Mouse (Mus musculus): ENCODE measurements around the gene Tuba1a. TPM values are rescaled to one million over a fixed set of nuclear protein-coding genes. Genes with fewer than 3 reads are reported as not detected.
"Not testable (repeated sequence)": the region's sequence is repeated elsewhere in the genome, so short reads cannot be mapped to it uniquely, and the experiment has no call there.

Gene Tuba1a
- total RNA-seq, 2 experiments from 2014 or later: 58.7 to 109 TPM

DNA sequence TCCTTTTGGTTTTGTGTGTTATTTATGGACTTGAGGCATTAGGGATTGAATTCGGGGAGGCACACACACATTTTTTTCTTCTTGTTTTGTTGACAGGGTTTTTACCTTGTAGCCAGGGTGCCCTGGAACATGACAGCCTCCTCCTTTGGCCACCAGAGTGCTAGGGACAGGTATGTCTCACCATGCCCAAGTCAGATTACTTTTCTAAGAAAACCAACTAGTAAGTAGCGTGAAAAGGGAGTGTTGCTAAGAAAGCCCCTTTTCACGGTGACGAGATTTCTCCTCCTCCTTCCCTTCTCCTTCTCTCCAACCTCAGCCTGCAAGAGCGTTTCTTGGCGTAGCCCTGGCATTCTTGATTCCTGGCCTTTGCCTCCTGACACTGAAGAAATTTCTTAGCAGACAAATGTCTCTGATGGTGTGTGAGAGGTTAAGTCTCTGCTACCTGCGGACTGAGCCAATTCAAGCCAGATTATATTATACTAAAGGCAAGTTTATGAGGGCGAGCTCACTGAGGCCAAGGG, 34.2 kb upstream of the Tuba1a start:
- intact Hi-C loops (cut with DNase I; ENCODE audit: low total_unique reads): no loop called here
- no peak for DNase-seq

DNA sequence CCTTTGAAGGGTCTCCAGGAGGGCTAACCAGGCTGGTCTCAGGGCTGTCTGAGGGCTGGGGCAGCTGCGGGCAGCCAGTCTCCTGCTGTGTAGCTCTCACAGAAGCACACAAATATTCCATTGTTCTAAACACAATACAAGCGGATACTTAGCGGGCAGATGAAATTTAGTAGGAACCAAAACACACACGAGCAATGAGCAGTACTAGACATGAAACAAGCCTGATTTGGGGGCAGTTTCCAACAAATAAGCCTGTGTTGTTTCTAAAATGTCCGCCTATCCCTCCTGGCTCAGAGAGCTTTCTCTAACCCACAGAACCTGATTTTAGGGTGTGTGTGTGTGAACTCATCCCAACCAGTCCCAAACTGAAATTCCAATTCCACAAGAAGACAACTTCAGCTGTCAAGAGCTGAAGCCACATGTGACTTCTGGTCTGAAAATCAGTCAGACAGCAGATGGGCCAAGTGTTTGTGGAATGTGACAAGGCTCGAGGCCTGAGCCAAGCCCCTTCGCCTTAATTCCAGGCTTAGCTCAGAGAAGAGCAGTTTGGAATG, 33.7 kb upstream of the Tuba1a start:
- DNase-seq: peak; percentile 62
- intact Hi-C loops (cut with DNase I; ENCODE audit: low total_unique reads): no loop called here

DNA sequence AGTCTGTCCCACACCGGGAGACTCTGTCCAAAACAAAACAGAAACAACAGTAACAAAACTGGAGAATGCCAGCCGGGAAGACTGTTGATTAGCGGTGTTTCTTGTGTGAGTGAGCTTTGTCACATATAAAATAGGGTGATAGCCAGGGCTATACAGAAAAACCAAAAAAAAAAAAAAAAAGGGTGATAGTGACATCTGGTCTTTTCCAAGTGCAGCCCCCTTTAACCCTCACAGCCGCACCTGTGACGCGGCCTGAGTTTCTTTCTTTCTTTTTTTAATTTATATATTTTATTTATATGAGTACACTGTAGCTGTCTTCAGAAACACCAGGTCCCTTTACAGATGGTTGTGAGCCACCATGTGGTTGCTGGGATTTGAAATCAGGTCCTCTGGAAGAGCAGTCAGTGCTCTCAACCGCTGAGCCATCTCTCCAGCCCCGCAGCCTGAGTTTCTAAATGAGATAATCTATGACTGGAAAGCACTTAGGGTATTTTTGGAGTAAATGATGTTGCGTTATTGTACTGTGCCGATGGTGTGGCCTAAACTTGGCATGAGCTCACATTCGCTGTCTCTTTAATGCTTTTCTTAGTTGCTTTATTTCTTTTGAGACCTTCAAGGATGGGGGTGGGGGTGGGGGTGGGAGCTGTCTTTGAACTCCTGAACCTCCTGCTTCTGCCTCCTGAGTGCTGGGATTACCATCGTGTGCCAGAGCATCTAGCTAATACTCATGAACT, 32.6 kb upstream of the Tuba1a start:
- intact Hi-C loops (cut with DNase I; ENCODE audit: low total_unique reads): no loop called here
- no peak for DNase-seq

DNA sequence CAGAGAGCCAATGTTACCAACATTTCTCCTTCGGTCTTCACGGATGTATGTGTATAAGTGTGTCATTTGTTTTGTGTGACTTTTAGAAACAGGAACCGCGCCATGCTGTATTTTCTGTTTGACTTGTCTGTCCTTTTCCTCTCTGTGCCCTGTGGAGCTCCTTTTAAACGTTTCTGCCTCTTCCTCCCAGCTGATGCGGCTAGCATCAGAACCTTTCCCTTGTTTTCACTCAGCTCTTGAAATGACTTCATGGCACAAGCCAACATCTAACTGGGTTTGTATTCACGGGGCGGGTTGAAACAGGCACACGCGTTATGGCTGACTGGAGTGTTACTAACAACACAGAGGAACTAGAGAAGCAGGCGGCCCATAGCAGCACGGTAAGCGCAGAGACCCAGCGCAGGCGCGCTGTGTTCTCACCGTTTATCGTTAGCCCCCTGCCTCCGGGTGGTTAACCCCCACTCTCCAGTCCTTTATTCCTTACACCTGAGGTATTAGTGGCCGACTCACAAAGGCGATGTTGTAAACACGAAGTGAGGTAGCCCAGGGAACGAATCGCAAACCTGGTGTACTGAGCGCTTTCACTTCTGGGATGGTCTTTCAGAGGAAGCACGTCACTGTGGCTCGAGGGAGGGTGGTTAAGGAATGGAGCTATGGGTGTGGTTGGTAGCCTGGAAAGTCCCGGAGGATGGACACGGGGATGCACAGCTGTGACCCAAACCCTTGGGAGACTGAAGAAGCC, 31.9 kb upstream of the Tuba1a start:
- intact Hi-C loops (cut with DNase I; ENCODE audit: low total_unique reads): no loop called here
- DNase-seq: peak; percentile 75

DNA sequence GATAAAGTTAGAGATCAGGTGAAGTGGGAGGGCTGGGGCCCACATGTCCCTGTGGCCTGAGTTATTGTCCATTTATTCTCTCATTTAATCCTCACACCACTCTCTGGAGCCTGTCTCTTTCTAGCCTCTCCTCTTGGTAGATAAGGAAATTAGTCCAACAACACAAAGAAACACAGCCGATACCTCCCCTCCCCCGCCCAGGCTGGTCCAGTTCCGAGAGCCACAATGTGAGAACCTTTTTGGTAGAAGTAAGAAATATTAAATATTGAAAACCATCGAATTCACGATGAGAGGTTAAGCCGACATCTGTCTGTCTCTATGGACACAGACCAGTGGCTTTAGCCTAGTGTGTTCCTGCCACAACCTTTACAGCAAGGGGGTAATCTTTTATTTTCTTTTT, 31.2 kb upstream of the Tuba1a start:
- intact Hi-C loops (cut with DNase I; ENCODE audit: low total_unique reads): loop anchor here (5.0 kb wide), 1 partner anchor 42 kb away; no protein-coding TSS in a partner anchor
- no peak for DNase-seq

DNA sequence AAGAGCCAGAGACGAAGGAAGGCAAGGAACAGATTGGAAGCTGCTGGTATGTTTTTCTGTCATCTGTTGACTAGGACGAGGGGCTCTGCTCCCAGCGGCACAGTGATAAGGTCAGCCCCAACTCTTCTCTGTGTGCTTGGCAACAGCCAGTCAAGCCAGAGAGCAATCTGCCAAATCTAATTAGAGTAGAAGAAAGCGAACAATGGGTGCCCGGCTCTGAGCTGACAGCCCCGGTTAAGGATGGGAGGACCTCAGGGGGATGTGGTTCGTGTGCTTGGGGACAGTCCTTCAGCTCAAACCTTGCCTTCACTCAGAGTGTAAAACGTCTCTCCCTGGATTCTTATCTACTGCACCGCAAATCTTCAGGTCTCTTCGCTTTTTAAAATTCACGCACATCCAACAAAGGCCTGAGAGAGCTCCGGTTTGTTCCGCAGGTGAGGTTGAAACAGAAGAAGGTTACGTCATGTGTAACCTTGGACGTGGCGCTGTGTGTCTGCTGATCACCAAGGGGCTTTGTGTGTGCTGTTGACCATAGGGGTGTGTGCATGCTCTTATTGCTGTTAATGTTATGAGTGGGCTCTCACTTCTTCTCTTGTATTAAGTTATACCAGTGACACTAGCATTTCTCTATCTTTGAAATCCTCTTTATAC, 30.1 kb upstream of the Tuba1a start:
- intact Hi-C loops (cut with DNase I; ENCODE audit: low total_unique reads): loop anchor here (5.0 kb wide), 1 partner anchor 41 kb away; no protein-coding TSS in a partner anchor
- no peak for DNase-seq

DNA sequence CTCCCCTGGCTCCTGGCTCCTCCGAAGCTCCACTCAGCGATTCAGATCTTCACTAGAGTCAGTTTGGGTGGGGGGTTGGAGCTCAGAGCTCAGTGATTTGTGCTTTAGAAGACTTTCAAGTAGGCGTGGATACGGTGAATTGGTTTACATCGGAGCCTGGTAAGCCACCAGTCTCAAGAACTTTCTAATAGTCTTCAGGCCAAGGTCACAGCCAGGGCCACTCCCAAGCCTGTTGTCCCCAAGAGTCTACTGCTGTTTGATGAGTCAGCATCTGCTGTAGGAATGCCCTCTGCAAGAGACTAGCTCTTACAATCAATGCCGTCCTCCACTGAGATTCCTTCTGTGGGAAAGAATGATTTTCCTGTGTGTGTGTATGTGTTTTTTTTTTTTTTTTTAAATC, 28.6 kb upstream of the Tuba1a start:
- intact Hi-C loops (cut with DNase I; ENCODE audit: low total_unique reads): loop anchor here (5.0 kb wide), 1 partner anchor 40 kb away; no protein-coding TSS in a partner anchor

DNA sequence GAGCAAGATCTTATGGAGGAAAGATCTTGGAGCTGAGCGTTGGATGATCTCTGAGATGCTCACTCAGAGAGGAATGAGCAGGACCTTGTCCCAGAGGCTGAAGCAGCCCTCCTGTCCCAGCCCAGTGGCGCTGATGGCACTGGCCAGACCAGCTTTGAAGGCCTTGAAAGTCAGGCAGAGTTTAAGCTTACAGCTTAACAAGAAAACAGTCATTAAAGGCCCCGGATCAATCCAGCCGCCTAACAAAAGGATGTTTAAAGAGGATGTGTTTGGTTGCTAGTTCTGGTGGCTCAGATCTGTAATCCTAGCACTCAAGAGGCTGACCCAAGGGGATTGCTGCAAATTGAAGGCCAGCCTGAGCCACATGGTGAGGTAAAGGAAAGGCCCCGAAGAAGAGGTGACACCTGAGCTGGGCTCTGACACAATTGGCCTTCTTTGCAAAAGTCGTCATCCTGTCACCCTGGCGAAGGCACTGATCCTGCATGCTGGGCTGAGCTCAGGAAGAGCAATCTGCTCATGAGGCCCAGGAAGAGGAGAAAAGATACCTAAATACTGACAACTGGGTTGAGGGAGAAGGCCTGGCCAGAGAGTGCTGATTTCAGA, 26.6 kb upstream of the Tuba1a start:
- DNase-seq: no peak
- intact Hi-C loops (cut with DNase I; ENCODE audit: low total_unique reads): loop anchor here (5.0 kb wide), 1 partner anchor 38 kb away; no protein-coding TSS in a partner anchor

More for the DNA sequence above, 28.6 kb upstream of the Tuba1a start:
- no peak for DNase-seq

DNA sequence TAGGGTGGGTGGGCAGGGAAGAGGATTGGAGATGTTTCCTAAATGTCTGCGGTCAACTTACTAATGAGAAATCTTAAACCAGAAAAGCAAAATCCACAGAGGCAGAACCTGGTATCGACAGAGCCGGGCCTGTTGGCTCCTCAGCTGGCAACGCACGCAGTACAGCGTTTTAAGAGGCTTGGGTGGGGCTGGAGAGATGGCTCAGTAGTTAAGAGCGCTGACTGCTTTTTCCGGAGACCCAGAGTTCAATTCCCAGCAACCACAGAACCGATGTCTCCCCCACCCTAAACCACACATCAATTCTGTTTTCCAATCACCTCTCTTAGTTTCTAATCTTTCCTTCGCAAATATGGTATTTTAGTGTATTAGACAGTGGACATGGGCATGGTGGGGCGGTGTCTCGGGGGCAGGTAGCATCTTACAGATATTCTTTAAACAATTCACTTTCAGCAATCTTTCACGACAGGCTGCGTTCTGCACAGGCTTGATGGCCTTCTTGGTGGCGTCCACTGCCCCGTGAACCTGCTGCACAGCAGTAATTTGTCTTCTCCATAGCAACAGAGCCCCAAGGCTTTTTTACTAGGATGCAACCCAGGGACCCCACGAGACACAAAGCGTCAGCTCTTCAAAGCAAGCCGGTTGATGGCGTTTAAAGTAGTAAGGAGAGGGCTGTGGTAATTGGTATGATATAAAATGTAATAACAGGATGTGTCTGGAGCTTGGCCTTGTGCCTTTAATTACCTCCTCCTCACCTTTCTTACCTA, 25.1 kb upstream of the Tuba1a start:
- intact Hi-C loops (cut with DNase I; ENCODE audit: low total_unique reads): no loop called here

DNA sequence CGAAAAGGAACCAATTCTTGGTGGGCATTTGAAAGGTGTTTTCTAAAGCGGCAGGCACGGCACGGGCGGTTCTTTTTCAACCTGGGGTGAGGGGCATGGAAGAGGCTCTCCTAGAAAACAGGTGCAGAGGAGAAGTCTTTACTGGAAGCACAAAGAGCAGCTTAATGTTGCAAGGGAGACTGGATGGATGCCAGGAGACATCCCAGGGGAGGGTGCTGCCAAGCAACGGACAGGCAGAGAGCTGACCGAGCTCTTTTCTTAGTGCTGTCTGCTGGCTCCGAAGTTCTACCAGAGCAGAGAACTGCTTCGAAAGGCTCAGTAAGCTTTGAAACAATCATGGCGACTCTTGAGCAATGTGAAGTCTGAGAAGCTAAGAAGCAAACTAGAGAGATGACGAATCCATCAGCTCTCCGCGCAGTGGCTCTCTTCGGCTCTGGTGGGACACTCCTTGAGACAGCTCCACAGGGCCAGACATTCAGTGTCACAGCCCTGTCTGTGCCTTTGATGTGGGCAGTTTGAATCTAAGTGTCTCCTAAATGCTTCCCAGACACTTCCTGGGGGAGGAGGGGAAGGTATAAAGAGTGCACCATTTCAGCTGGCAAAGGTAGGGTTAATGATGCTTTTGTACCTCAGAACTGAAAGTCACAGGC, 24.4 kb upstream of the Tuba1a start:
- intact Hi-C loops (cut with DNase I; ENCODE audit: low total_unique reads): no loop called here
- DNase-seq: peak; percentile 88

More for the DNA sequence above, 25.1 kb upstream of the Tuba1a start:
- DNase-seq: no peak

DNA sequence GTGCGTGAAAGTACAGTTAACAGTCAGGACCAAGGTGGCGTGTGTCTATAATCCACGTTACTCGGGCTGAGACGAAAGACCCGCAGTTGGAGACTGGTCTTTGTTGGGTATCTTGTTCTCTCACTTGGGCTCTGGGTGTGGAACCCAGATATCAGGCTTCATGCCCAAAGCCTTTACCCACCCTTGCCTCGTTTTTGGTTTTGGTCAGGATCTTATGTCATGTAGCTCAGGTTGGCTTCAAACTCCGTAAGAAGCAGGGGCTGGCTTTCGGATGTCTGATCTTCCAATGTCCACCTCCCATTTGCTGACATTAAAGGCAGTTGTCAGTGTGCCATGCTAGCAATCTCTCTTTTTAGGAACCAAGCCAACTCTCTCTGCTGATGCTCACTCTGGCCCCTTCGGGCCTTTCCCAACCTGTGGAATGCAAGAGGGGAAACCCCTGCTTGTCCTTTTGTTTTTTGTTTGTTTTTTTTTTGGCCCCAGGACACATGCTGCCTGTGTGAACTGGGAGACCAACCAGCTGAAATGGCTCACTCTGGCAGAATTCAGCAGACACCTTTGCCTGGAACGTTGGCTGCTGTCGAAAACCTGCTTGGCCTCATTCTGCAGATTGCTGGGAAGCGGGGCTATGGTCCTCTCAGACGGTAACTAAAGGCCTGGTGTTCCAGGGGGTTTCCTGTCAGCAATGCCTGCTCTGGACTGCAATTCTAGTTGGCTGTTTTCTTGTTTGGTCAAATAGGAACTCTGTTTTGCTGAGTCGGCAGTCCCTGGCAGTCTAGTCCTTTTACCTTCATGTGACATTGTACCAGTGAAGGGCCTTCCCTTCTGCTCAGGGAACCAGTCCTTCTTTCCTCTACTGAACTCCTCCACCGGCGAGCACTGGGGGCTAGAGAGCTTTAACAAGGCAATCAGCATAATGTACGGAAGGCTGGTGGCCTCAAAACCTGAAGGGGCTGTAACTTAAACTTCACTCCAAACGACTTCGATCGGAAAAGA, 23.6 kb upstream of the Tuba1a start:
- no peak for DNase-seq
- intact Hi-C loops (cut with DNase I; ENCODE audit: low total_unique reads): no loop called here

DNA sequence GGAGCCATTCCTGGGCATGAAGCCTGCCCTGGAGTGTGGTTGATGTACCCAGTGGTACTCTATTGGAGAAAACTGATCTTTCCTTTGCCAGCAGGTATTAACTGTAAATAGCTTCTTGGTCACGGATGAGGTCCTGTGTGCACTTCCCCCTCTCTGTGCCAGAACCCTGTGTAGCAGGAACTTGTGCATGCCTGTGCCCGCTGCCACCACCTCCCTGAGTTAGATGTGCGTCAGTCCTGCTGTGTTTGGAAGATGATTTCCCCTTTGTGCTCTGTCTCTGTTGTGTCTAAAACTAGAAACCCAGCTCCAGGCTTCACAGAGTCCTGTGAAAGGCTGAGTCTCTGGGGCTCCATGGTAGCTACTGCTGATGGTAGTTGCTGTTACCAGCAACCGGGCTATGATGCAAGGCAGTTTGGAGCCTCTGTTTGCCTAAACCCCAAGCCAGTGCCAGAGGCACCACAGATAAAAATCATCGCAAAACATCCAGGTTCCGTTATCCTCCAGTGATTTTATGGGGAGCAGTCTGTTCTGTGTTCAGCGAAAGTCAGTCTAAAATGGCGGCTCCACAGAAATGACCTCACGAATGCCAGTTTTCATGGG, 19.6 kb upstream of the Tuba1a start:
- no peak for DNase-seq
- intact Hi-C loops (cut with DNase I; ENCODE audit: low total_unique reads): no loop called here

DNA sequence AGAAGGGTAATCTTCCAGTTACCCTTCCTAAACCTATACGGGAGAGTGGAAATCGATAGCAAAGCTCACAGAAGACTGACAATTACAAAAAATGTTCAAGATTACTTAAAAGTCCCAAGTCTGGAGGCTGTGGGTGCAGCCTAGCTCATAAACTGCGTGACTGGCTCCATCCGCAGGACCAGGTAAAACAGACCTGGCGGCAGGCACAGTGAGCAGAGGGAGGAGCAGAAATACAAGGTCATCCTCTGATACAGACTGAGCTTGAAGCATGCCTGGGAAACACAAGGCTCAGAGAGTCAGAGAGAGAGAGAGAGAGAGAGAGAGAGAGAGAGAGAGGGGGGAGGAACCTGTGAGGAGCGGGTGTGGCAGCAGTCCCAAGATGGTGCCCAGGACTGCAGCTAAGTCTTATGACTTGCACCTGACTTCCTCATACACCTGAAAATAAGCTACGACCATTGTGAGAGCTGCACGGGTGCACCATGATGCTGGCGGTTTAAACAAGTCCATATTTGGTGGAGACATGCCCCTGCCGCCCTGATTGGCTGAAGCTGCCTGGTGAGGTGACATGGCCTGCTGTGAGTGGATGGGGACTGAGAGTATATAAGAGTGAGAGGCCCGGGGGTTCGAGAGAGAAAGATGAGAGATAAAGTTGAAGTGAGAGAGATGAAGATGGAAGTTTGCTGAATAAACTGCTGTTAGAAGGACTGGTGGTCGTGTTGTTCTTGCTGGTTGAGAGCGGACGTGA, 18.2 kb upstream of the Tuba1a start:
- DNase-seq; intact Hi-C loops (cut with DNase I; ENCODE audit: low total_unique reads): not testable (repeated sequence)

DNA sequence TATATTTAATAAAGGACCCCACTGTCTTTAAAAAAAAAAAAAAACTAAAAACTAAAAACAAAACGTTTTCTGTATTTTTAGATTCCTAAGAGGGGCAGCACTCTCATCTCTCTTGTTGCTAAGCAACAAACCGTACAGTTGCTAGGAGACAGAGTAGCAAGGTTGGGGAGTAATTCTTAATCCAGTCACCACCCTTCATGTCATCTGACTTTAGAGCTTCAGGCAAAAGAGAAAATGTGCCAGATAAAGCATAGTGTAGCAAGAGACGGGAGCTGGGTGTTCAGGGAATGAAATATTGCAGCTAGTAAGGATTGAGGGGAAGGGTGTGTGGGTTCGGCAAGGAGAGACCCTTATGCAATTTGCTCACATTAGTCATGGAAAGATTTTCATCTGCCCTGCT, 17.6 kb upstream of the Tuba1a start:
- intact Hi-C loops (cut with DNase I; ENCODE audit: low total_unique reads): no loop called here
- no peak for DNase-seq

DNA sequence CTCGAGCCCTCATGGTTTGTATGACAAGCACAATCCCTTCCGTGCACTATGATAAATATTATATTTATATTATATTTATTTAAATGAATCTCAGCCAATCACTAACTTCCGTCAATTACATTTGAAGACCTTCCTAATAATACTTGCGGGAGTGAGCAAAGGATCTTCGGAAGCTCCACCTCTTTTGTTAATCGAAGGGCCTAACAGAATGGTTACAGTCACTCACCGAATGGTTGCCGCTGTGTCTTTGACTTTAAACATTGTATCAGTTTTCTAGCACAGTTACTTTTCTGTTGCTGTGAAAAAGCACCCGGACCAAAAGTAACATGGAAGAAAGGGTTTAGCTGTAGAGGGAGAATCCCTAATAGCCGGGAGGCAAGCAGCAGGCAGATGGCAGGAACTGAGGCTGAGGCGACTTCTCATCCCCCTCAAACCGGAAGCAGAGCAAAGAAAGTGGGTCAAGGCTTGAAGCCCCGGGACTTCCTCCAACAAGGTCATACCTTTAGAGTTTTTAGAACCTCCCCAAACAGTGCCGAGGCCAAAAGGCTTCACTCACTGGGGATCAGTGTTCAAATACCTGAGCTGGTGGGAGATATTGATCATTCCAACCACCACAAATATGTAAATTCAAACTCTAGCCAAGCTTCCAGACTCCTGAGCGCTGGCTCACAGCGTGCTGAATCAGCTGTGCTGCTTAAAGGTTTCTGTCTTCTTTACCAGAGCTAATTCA, 16.0 kb upstream of the Tuba1a start:
- DNase-seq: no peak
- intact Hi-C loops (cut with DNase I; ENCODE audit: low total_unique reads): no loop called here
